Mouse (Mus musculus) ES-CJ7 (cell line): ENCODE measurements at regions not wholly inside any gene's neighbourhood (a gene's known extent, or its start where the extent isn't known, plus 50 kb on each side); places are given as distances from the start of the nearest gene placed in this dataset.

Experiments used
- DNase-seq: peaks from one replicate; pipeline ENCODE4 v3.0.0; 2011; ENCODE audit warnings: low read depth, low spot score

DNA sequence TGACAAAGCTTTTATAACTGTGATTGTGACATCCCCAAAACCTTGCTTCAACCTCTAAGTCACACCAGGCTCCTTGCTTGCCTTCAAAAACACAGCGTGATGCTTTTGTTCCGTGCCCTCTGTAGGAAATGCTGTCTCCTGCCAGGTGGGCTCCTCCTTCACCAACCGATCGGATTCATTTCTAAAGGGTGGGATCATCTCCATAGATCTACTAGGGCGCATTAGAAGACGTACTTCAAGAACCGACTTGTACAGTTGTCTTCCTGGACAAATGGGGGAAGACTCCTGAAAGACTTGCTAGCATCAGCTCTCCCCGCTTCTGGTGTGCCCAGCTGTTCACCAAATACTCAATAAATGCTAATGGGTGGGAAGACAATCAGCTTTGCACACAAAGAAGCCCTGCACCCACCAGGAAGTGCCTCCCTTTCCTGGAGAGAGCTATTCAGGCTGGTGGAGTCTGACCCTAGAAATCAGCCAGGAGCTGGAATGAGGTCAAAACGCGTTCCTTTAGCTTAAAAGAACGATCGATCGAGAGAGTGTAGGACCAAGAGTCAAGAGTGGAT lies 53.0 kb downstream of the Hoxa1 start:
- DNase-seq = peak; percentile 95

GRCm38 (mm10) chr6:52104141-52104540 lies 54.0 kb downstream of the Hoxa1 start:
- peak; percentile 70 for DNase-seq

DNA sequence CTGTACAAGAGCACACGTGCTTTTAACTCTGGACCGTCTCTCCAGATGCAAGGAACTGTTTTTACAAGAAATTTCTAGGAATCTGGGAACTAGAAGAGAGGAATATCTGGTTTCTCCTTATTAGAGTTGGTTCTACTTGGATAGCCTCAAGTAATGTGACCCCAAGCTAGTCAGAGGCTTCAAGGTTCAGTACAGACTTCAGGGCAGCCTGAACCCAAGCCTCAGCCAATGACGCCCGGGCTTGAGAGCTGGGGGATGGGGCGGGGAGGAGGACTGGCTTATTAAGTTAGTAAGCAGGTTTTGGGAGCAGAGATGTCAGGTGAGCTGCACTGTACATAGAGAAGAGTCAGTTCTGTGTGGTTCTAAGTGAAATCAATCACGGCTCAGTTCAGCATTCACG lies 54.5 kb downstream of the Hoxa1 start:
- DNase-seq = peak; percentile 68

- DNase-seq = peak; percentile 97
These were observed 55.4 kb downstream of the Hoxa1 start for GRCm38 (mm10) chr6:52102699-52103098.

- no peak for DNase-seq
These were observed 55.9 kb downstream of the Hoxa1 start for GRCm38 (mm10) chr6:52102179-52102578.

DNA sequence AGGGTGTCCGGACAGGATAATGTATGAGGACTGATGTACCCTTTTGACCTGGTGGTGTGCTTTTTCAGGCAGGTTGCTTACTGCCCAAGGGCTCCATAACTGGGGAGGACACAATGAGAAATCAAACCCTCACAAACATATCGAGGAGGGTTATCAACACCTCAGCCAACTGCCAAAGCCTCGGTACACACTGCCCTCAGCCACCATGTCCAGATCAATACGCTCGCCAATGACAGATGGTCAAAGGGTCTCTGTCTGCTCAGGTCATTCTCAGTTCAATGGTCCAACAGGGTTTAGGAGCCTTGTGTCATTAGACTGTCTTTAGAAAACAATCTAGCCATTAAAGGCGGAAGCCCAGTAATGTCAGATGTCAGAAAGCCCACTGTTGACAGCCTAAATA lies 56.9 kb downstream of the Hoxa1 start:
- DNase-seq = no peak

DNA sequence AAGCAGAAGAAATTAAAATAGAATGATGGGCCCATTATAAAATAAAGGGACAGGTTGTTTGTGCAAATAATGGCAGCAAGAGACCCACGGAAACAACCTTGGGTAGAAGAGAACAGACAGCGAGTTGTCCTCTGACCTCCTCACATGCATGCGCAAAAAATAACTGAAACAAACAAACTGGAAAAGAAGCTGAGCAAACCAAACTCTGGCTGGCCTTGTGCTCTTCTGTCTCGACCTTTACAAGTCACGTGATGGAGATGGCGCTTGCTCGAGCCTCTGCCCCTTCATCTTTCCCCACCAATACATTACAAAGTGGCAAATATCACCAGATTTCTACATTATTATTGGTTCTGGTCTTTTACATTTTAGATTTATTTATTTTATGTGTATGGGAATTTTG lies 59.3 kb downstream of the Hoxa1 start:
- no peak for DNase-seq

GRCm38 (mm10) chr6:52095575-52095974 lies 62.5 kb downstream of the Hoxa1 start:
- no peak for DNase-seq

- DNase-seq = no peak
These were observed 66.7 kb downstream of the Hoxa1 start for GRCm38 (mm10) chr6:52091445-52091844.

- DNase-seq = no peak
These were observed 72.0 kb downstream of the Hoxa1 start for GRCm38 (mm10) chr6:52085932-52086643.

- no peak for DNase-seq
These were observed 72.3 kb upstream of the Skap2 start for GRCm38 (mm10) chr6:52084622-52085021.

- DNase-seq = no peak
These were observed 67.2 kb upstream of the Skap2 start for GRCm38 (mm10) chr6:52079501-52079900.

- DNase-seq = peak; percentile 98
These were observed 66.4 kb upstream of the Skap2 start for GRCm38 (mm10) chr6:52078530-52079340.

DNA sequence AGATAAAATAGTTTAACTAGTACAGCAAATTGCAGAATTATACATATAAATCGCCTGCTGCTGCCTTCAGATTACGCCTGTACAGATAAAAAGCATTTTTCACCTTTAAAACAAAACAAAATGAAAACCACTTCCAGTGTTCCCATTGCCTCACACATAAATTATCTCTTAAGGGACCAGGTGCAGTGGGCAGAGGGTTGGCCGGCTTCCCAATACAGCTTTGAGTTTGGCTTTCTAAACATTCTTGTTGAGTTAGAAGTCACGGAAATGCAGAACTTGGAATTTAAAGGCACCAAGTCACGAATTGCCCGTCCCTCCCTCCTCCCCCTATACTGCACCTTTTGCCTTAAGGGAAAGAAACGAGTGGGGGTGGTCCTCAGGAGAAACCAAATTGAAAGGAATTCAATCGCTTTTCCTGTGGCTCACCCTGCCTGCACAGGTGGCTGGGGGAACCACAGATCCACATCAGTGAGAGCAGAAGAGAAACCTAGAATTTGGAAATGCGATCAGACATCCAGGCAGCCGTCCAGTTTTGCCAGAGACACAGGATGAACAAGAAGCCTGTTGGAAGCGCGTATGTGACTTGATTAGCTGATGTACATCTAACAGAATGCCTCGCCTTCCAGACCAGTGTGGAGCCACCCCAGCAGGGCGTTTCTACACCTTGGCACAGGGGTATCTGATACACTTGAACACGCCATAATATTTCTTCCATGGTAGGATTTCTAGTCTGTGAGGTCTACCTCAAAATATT lies 64.0 kb upstream of the Skap2 start:
- DNase-seq = peak; percentile 82

DNA sequence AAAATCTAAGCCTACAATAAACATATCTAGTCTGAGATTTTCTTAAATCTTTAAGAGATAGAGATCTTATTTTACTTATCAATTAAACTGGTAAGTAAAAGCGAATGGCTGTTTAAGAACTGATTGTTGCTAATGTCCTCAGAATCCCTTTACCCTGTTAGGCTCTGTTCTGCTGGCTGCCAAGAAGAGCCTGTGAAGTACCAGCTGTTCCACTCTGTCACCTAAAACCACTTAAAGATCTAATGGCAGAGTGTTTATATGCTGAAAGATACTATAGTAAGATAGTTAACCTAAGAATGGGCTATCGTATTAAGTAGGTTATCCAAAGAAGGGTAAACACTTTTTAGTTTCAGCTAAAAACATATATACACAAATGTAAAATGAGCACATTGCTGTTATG lies 62.6 kb upstream of the Skap2 start:
- no peak for DNase-seq

DNA sequence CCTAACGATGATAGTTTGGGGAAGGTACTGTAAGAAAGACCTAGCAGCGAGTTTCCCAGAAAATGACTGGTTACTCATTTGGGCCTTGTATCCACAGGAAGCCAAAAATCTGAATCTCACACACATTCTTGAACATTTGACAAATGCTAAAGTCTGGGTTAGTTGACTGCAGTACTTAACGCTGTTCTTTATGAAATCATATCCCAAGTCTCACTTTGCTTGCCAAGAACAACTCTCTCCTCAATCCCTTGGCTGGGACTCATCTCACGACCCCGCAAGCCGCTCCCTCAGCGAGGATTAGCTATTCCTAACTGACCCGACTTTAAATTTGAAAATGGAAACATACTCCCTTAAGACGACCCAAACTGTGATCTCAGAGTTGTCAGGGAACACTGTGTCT lies 54.8 kb upstream of the Skap2 start:
- no peak for DNase-seq

- no peak for DNase-seq
These were observed 53.3 kb upstream of the Skap2 start for GRCm38 (mm10) chr6:52065652-52066051.

GRCm38 (mm10) chr6:52064176-52065015 lies 52.0 kb upstream of the Skap2 start:
- no peak for DNase-seq
